Mouse (Mus musculus): Measurements from ENCODE around the gene Kcnj12. TPM values are rescaled to one million over a fixed set of nuclear protein-coding genes. Genes with fewer than 3 reads are reported as not detected.

Gene Kcnj12
- polyA plus RNA-seq, 1 experiment from 2014 or later = 1.7 TPM

GRCm38 (mm10) chr11:61038277-61038782 lies 16.0 kb downstream of the Kcnj12 start:
- no peaks in the 10 kb centered on the region for H3K36me3 ChIP-seq
- WGBS = 67% methylated on average over 9 of the region's 9 CpGs
- no peaks in the 10 kb centered on the region for H3K9me3 ChIP-seq (replicated peaks)
- H3K4me3 ChIP-seq (replicated peaks) = no peak overlapping the region
- H3K27me3 ChIP-seq = no peaks in the 10 kb centered on the region
- ATAC-seq (ENCODE audit: insufficient number of reproducible peaks, low FRiP score, low TSS enrichment, low read depth) = no peak
- no peak overlapping the region for H3K9ac ChIP-seq
- no peak overlapping the region for H3K27ac ChIP-seq (replicated peaks)
- 0 out of 2 replicates have a peak, but pooled peaks cover 6% of the 10 kb centered on the region for H3K4me1 ChIP-seq
- H3K4me2 ChIP-seq (replicated peaks) = no peak overlapping the region

GRCm38 (mm10) chr11:61040856-61041652 lies 18.7 kb downstream of the Kcnj12 start:
- H3K36me3 ChIP-seq = no peaks in the 10 kb centered on the region
- H3K4me1 ChIP-seq = 0 out of 2 replicates have a peak, but pooled peaks cover 6% of the 10 kb centered on the region
- no peak overlapping the region for H3K4me3 ChIP-seq (replicated peaks)
- H3K9me3 ChIP-seq (replicated peaks) = no peaks in the 10 kb centered on the region
- no peak overlapping the region for H3K27ac ChIP-seq (replicated peaks)
- H3K27me3 ChIP-seq = no peaks in the 10 kb centered on the region
- no peak overlapping the region for H3K9ac ChIP-seq
- WGBS = 75% methylated on average over 11 of the region's 11 CpGs
- no peak for ATAC-seq (ENCODE audit: insufficient number of reproducible peaks, low FRiP score, low TSS enrichment, low read depth)
- no peak overlapping the region for H3K4me2 ChIP-seq (replicated peaks)

GRCm38 (mm10) chr11:61042593-61042992 lies 20.2 kb downstream of the Kcnj12 start:
- Histone ChIP-seq H3K9me3 (replicated peaks) (no peaks in the 10 kb centered on the region), H3K4me2 (replicated peaks) (no peak overlapping the region), H3K9ac (no peak overlapping the region), H3K4me1 (0 out of 2 replicates have a peak, but pooled peaks cover 6% of the 10 kb centered on the region), H3K27ac (replicated peaks) (no peak overlapping the region; the same call in 1 of the 2 replicates), H3K27me3 (no peaks in the 10 kb centered on the region), H3K4me3 (replicated peaks) (no peak overlapping the region), H3K36me3 (no peaks in the 10 kb centered on the region)
- 21% methylated on average over 8 of the region's 8 CpGs for WGBS
- ATAC-seq (ENCODE audit: insufficient number of reproducible peaks, low FRiP score, low TSS enrichment, low read depth) = no peak

- H3K27me3 ChIP-seq = no peaks in the 10 kb centered on the region
- ATAC-seq (ENCODE audit: insufficient number of reproducible peaks, low FRiP score, low TSS enrichment, low read depth) = no peak
- 77% methylated on average over 12 of the region's 12 CpGs for WGBS
Observed at GRCm38 (mm10) chr11:61043055-61043992, 21.0 kb downstream of the Kcnj12 start.

GRCm38 (mm10) chr11:61044741-61045140 lies 22.4 kb downstream of the Kcnj12 start:
- Histone ChIP-seq H3K27me3 (no peaks in the 10 kb centered on the region), H3K9me3 (replicated peaks) (no peaks in the 10 kb centered on the region), H3K4me3 (replicated peaks) (no peak overlapping the region), H3K36me3 (no peaks in the 10 kb centered on the region), H3K4me1 (0 out of 2 replicates have a peak, but pooled peaks cover 6% of the 10 kb centered on the region), H3K9ac (no peak overlapping the region), H3K4me2 (replicated peaks) (no peak overlapping the region), H3K27ac (replicated peaks) (no peak overlapping the region)
- ATAC-seq (ENCODE audit: insufficient number of reproducible peaks, low FRiP score, low TSS enrichment, low read depth) = no peak
- 75% methylated on average over 5 of the region's 5 CpGs for WGBS

More at GRCm38 (mm10) chr11:61043055-61043992, 21.0 kb downstream of the Kcnj12 start:
- Histone ChIP-seq H3K9me3 (replicated peaks) (no peaks in the 10 kb centered on the region), H3K4me2 (replicated peaks) (no peak overlapping the region), H3K9ac (no peak overlapping the region), H3K27ac (replicated peaks) (no peak overlapping the region; the same call in 1 of the 2 replicates), H3K4me3 (replicated peaks) (no peak overlapping the region), H3K4me1 (0 out of 2 replicates have a peak, but pooled peaks cover 6% of the 10 kb centered on the region), H3K36me3 (no peaks in the 10 kb centered on the region)

- no peak overlapping the region for H3K27ac ChIP-seq (replicated peaks)
- WGBS = 72% methylated on average over 5 of the region's 5 CpGs
- no peak for ATAC-seq (ENCODE audit: insufficient number of reproducible peaks, low FRiP score, low TSS enrichment, low read depth)
- no peaks in the 10 kb centered on the region for H3K9me3 ChIP-seq (replicated peaks)
- no peak overlapping the region for H3K9ac ChIP-seq
- no peaks in the 10 kb centered on the region for H3K36me3 ChIP-seq
- H3K4me3 ChIP-seq (replicated peaks) = no peak overlapping the region
- H3K27me3 ChIP-seq = no peaks in the 10 kb centered on the region
- 0 out of 2 replicates have a peak, but pooled peaks cover 13% of the 10 kb centered on the region for H3K4me1 ChIP-seq
- no peak overlapping the region for H3K4me2 ChIP-seq (replicated peaks)
Observed at GRCm38 (mm10) chr11:61047441-61047840, 25.1 kb downstream of the Kcnj12 start.

- no peak overlapping the region for H3K9ac ChIP-seq
- no peaks in the 10 kb centered on the region for H3K36me3 ChIP-seq
- H3K9me3 ChIP-seq (replicated peaks) = no peaks in the 10 kb centered on the region
- no peak overlapping the region for H3K4me2 ChIP-seq (replicated peaks)
- H3K4me3 ChIP-seq (replicated peaks) = no peak overlapping the region
- H3K27ac ChIP-seq (replicated peaks) = no peak overlapping the region
- no peaks in the 10 kb centered on the region for H3K27me3 ChIP-seq
- ATAC-seq (ENCODE audit: insufficient number of reproducible peaks, low FRiP score, low TSS enrichment, low read depth) = no peak
- H3K4me1 ChIP-seq = 0 out of 2 replicates have a peak, but pooled peaks cover 8% of the 10 kb centered on the region
- WGBS = 44% methylated on average over 8 of the region's 8 CpGs
Observed at GRCm38 (mm10) chr11:61051151-61051550, 28.8 kb downstream of the Kcnj12 start.

GRCm38 (mm10) chr11:61056871-61057270 lies 34.5 kb downstream of the Kcnj12 start:
- Histone ChIP-seq H3K4me2 (replicated peaks) (no peak overlapping the region), H3K9me3 (replicated peaks) (no peaks in the 10 kb centered on the region), H3K27ac (replicated peaks) (no peak overlapping the region), H3K27me3 (no peaks in the 10 kb centered on the region), H3K4me3 (replicated peaks) (no peak overlapping the region), H3K4me1 (0 out of 2 replicates have a peak, but pooled peaks cover 7% of the 10 kb centered on the region), H3K36me3 (no peaks in the 10 kb centered on the region), H3K9ac (no peak overlapping the region)
- WGBS = 71% methylated on average over 5 of the region's 5 CpGs
- no peak for ATAC-seq (ENCODE audit: insufficient number of reproducible peaks, low FRiP score, low TSS enrichment, low read depth)

GRCm38 (mm10) chr11:61059691-61060457 lies 37.5 kb downstream of the Kcnj12 start:
- H3K9ac ChIP-seq = no peak overlapping the region
- 0 out of 2 replicates have a peak, but pooled peaks have one; percentile 29 for ATAC-seq (ENCODE audit: insufficient number of reproducible peaks, low FRiP score, low TSS enrichment, low read depth)

GRCm38 (mm10) chr11:61060634-61061033 lies 38.3 kb downstream of the Kcnj12 start:
- no peaks in the 10 kb centered on the region for H3K27me3 ChIP-seq
- H3K4me2 ChIP-seq (replicated peaks) = no peak overlapping the region
- H3K4me3 ChIP-seq (replicated peaks) = no peak overlapping the region
- no peak overlapping the region for H3K9ac ChIP-seq
- no peak for ATAC-seq (ENCODE audit: insufficient number of reproducible peaks, low FRiP score, low TSS enrichment, low read depth)
- no peaks in the 10 kb centered on the region for H3K9me3 ChIP-seq (replicated peaks)
- H3K27ac ChIP-seq (replicated peaks) = no peak overlapping the region
- WGBS = 84% methylated on average over 4 of the region's 4 CpGs
- H3K36me3 ChIP-seq = no peaks in the 10 kb centered on the region
- 0 out of 2 replicates have a peak, but pooled peaks cover 7% of the 10 kb centered on the region for H3K4me1 ChIP-seq

More at GRCm38 (mm10) chr11:61059691-61060457, 37.5 kb downstream of the Kcnj12 start:
- Histone ChIP-seq H3K27me3 (no peaks in the 10 kb centered on the region), H3K9me3 (replicated peaks) (no peaks in the 10 kb centered on the region), H3K4me1 (0 out of 2 replicates have a peak, but pooled peaks cover 7% of the 10 kb centered on the region), H3K36me3 (no peaks in the 10 kb centered on the region), H3K4me2 (replicated peaks) (no peak overlapping the region), H3K27ac (replicated peaks) (no peak overlapping the region), H3K4me3 (replicated peaks) (no peak overlapping the region)
- 41% methylated on average over 10 of the region's 10 CpGs for WGBS

All from embryonic facial prominence, embryonic 15.5 days (tissue).